Mouse (Mus musculus): ENCODE measurements around the gene Cd164l2. TPM values are rescaled to one million over a fixed set of nuclear protein-coding genes. Genes with fewer than 3 reads are reported as not detected.

The Cd164l2 gene
- polyA plus RNA-seq, 1 experiment, result 0.23 TPM

DNA sequence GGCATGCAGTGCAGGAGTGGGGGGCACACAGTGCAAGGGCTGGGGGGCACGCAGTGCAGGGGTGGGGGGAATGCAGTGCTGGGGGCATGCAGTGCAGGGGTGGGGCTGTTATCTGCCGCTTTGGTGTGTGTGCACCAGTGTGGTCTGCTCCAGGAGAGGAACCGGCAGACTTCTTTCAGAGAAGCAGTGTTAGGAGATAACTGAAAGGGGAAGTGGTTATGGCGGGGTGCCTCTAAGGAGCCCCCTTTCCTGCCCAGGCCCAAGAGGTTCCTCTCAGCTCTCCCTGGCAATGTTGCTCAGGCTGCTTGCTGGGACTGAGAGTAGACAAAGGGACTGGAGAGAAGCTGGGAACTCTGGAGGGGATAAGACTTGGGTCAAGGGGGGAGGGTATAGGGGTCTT lies 26.0 kb downstream of the Cd164l2 start:
- H3K79me3 ChIP-seq (ENCODE audit: low read depth), result no peaks in the 10 kb centered on the region
- TF ChIP-seq CEBPB (IDR thresholded peaks at IDR 0.05; ENCODE audit: low read depth) (no peak), FOSL1 (IDR thresholded peaks at IDR 0.05; ENCODE audit: insufficient read depth, low read length, poor library complexity, severe bottlenecking) (no peak), MYOG (IDR thresholded peaks at IDR 0.05; ENCODE audit: control insufficient read depth, extremely low read depth, insufficient read length) (no peak), CTCF (IDR thresholded peaks at IDR 0.05; ENCODE audit: control insufficient read depth, insufficient read depth, insufficient read length) (no peak), MAX (IDR thresholded peaks at IDR 0.05) (no peak), USF1 (IDR thresholded peaks at IDR 0.05; ENCODE audit: low read depth) (no peak), MYOD1 (IDR thresholded peaks at IDR 0.05; ENCODE audit: control insufficient read depth, insufficient read length, low read depth) (no peak)

DNA sequence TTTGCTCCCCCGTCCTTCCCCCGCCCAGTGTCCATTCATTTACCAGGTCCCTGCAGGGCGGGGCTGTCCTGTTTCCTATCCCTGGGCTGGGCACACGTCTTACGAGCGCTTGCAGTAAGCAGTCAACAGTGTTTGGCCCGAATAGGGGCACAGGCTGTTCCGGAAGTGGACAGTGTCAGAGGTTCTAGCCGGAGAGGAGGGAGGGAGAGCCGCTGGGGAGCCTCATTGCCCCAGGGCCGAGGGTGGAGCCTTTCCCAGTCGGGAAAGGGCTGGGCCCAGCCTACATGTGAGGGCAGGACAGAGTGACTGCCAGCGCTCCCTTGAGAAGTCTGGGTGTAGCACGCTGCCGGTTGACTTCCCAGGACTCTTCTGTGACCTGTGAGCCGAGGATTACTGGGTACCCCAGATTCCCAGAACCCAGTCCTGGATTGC lies 28.6 kb downstream of the Cd164l2 start, which contains the start of gene Map3k6:
TSS of gene Map3k6 (plus strand) at position 329 of the 432 bp plus-strand sequence.
- Histone ChIP-seq H3ac (ENCODE audit: control insufficient read depth, insufficient read length, low read depth) (peak within 1 kb of the TSS; percentile 75), H3K79me2 (ENCODE audit: control insufficient read depth, insufficient read depth) (no peaks in the 10 kb centered on the region), H3K79me3 (ENCODE audit: low read depth) (no peaks in the 10 kb centered on the region), H3K27me3 (ENCODE audit: control insufficient read depth, insufficient read depth, insufficient read length) (no peaks in the 10 kb centered on the region), H3K4me3 (ENCODE audit: insufficient read depth, poor library complexity, severe bottlenecking) (peak within 1 kb of the TSS; percentile 40), H3K36me3 (ENCODE audit: control insufficient read depth, insufficient read depth) (no peaks in the 10 kb centered on the region)
- TF ChIP-seq USF1 (IDR thresholded peaks at IDR 0.05; ENCODE audit: low read depth) (no peak), CTCF (IDR thresholded peaks at IDR 0.05; ENCODE audit: control insufficient read depth, insufficient read depth, insufficient read length) (no peak), CEBPB (IDR thresholded peaks at IDR 0.05; ENCODE audit: low read depth) (no peak), MYOD1 (IDR thresholded peaks at IDR 0.05; ENCODE audit: control insufficient read depth, insufficient read length, low read depth) (no peak), FOSL1 (IDR thresholded peaks at IDR 0.05; ENCODE audit: insufficient read depth, low read length, poor library complexity, severe bottlenecking) (no peak), MYOG (IDR thresholded peaks at IDR 0.05; ENCODE audit: control insufficient read depth, extremely low read depth, insufficient read length) (no peak), MAX (IDR thresholded peaks at IDR 0.05) (no peak)

More for the DNA sequence above, 26.0 kb downstream of the Cd164l2 start:
- Histone ChIP-seq H3K4me3 (ENCODE audit: insufficient read depth, poor library complexity, severe bottlenecking) (no peak overlapping the region), H3K36me3 (ENCODE audit: control insufficient read depth, insufficient read depth) (no peaks in the 10 kb centered on the region), H3ac (ENCODE audit: control insufficient read depth, insufficient read length, low read depth) (no peak overlapping the region), H3K79me2 (ENCODE audit: control insufficient read depth, insufficient read depth) (no peaks in the 10 kb centered on the region), H3K27me3 (ENCODE audit: control insufficient read depth, insufficient read depth, insufficient read length) (no peaks in the 10 kb centered on the region)

DNA sequence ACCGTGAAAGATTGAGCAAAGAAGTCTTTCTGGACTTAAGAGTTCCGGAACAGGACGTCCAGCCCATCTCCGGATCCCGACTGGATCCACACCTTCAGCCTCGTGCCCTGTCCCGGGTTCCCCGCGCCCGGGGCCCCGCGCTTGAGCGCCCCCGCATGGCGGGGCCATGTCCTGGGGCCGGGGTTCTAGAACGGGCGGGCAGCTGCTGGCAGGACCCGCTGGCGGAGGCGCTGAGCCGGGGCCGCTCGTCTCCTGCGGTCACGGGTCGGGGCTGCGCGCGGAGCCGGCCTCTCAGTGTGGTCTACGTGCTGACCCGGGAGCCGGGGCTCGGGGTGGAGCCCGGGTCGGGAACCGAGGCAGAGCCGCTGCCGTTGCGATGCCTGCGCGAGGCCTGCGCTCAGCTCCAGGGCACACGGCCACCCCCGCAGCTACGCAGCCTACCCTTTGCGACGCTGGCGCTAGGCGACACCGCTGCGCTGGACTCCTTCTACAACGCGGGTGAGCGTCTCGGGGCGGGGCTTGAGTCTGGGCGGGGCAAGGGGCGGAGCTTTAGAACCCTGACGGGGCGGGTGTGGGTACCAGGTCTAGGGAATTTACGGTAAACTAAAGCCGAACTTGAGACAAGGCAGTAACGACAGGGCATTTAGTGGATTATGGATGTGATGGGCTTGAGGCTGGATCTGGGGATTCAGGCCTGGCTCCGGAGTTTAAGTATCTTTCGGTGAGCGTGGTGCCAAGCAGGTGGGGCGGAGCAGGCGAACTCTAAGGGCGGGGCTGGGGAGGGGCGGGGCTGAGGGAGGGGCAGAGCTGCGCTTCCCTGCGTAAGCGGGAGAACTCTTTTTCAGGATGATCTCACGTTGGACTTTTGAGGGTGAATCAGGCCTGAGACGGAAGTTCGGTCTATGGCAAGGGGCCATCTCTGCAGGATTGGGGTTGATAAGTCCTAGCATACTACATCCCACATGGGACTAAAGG lies 29.3 kb downstream of the Cd164l2 start:
- peak overlapping the region; percentile 75 for H3ac ChIP-seq (ENCODE audit: control insufficient read depth, insufficient read length, low read depth)
- no peaks in the 10 kb centered on the region for H3K79me2 ChIP-seq (ENCODE audit: control insufficient read depth, insufficient read depth)
- TF ChIP-seq CTCF (IDR thresholded peaks at IDR 0.05; ENCODE audit: control insufficient read depth, insufficient read depth, insufficient read length) (peak; percentile 29), MYOG (IDR thresholded peaks at IDR 0.05; ENCODE audit: control insufficient read depth, extremely low read depth, insufficient read length) (no peak)
- H3K36me3 ChIP-seq (ENCODE audit: control insufficient read depth, insufficient read depth), result no peaks in the 10 kb centered on the region
- no peaks in the 10 kb centered on the region for H3K27me3 ChIP-seq (ENCODE audit: control insufficient read depth, insufficient read depth, insufficient read length)
- H3K4me3 ChIP-seq (ENCODE audit: insufficient read depth, poor library complexity, severe bottlenecking), result peak overlapping the region; percentile 40
- no peaks in the 10 kb centered on the region for H3K79me3 ChIP-seq (ENCODE audit: low read depth)

DNA sequence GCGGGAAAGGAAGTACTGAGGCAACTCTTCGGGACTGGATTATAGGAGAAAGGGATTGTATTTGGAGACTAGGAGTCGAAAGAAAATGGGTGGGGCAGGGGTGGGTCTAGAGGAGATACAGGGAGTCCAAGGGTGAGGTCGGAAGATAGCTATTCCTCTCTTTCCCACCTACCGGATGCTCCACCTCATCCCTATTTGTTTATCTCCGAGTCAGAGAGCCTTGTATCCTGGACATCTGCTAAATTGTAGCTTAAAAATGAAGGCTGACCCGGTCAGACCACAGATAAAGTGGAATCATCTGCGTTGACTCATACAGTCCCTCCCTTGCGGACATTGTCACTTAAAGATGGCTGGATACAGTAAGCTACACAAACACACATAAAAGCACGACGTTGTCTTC lies 30.0 kb downstream of the Cd164l2 start:
- H3K36me3 ChIP-seq (ENCODE audit: control insufficient read depth, insufficient read depth), result no peaks in the 10 kb centered on the region
- no peaks in the 10 kb centered on the region for H3K27me3 ChIP-seq (ENCODE audit: control insufficient read depth, insufficient read depth, insufficient read length)
- TF ChIP-seq MAX (IDR thresholded peaks at IDR 0.05), result peak; percentile 42
- no peak for TF ChIP-seq MYOD1 (IDR thresholded peaks at IDR 0.05; ENCODE audit: control insufficient read depth, insufficient read length, low read depth)
- H3K4me3 ChIP-seq (ENCODE audit: insufficient read depth, poor library complexity, severe bottlenecking), result peak overlapping the region; percentile 40
- peak overlapping the region; percentile 10 for H3ac ChIP-seq (ENCODE audit: control insufficient read depth, insufficient read length, low read depth)
- H3K79me3 ChIP-seq (ENCODE audit: low read depth), result no peaks in the 10 kb centered on the region
- H3K79me2 ChIP-seq (ENCODE audit: control insufficient read depth, insufficient read depth), result no peaks in the 10 kb centered on the region

DNA sequence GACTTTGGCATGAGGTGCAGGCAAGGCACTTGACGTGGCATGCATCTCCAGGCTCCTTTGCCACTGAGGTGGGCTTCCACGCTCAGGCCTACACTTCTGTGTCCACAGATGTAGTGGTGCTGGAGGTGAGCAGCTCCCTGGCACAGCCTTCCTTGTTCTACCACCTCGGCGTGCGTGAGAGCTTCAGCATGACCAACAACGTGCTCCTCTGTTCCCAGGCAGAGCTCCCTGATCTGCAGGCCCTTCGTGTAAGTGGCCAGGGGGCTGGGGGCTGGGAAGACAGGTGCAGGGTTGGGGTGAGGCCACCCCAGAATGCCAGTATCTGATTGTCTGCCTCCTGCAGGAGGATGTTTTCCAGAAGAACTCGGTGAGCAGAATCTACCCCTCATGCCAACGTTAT lies 30.8 kb downstream of the Cd164l2 start:
- Histone ChIP-seq H3ac (ENCODE audit: control insufficient read depth, insufficient read length, low read depth) (no peak overlapping the region), H3K4me3 (ENCODE audit: insufficient read depth, poor library complexity, severe bottlenecking) (no peak overlapping the region), H3K79me2 (ENCODE audit: control insufficient read depth, insufficient read depth) (no peaks in the 10 kb centered on the region), H3K27me3 (ENCODE audit: control insufficient read depth, insufficient read depth, insufficient read length) (no peaks in the 10 kb centered on the region), H3K79me3 (ENCODE audit: low read depth) (no peaks in the 10 kb centered on the region), H3K36me3 (ENCODE audit: control insufficient read depth, insufficient read depth) (no peaks in the 10 kb centered on the region)
- no peak for TF ChIP-seq MYOD1 (IDR thresholded peaks at IDR 0.05; ENCODE audit: control insufficient read depth, insufficient read length, low read depth)
- TF ChIP-seq MYOG (IDR thresholded peaks at IDR 0.05; ENCODE audit: control insufficient read depth, extremely low read depth, insufficient read length), result no peak
- no peak for TF ChIP-seq USF1 (IDR thresholded peaks at IDR 0.05; ENCODE audit: low read depth)

DNA sequence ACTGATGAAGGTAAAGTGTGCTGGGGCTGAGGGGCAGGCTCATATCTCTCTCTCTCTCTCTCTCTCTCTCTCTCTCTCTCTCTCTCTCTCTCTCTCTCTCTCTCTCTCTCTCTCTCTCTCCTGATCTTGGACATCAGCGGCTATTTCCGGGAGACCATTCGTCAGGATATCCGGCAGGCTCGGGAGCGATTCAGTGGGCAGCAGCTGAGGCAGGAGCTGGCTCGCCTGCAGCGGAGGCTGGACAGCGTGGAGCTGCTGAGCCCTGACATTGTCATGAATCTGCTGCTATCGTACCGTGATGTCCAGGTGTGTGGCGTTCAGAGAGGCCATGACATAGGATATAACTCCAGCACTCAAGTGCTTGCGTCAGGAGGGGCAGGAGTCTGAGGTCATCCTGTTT lies 31.6 kb downstream of the Cd164l2 start:
- H3ac ChIP-seq (ENCODE audit: control insufficient read depth, insufficient read length, low read depth), result no peak overlapping the region
- TF ChIP-seq USF1 (IDR thresholded peaks at IDR 0.05; ENCODE audit: low read depth) (no peak), FOSL1 (IDR thresholded peaks at IDR 0.05; ENCODE audit: insufficient read depth, low read length, poor library complexity, severe bottlenecking) (no peak), CEBPB (IDR thresholded peaks at IDR 0.05; ENCODE audit: low read depth) (no peak), MAX (IDR thresholded peaks at IDR 0.05) (no peak), CTCF (IDR thresholded peaks at IDR 0.05; ENCODE audit: control insufficient read depth, insufficient read depth, insufficient read length) (no peak), MYOD1 (IDR thresholded peaks at IDR 0.05; ENCODE audit: control insufficient read depth, insufficient read length, low read depth) (no peak), MYOG (IDR thresholded peaks at IDR 0.05; ENCODE audit: control insufficient read depth, extremely low read depth, insufficient read length) (no peak)
- no peaks in the 10 kb centered on the region for H3K79me2 ChIP-seq (ENCODE audit: control insufficient read depth, insufficient read depth)
- no peak overlapping the region for H3K4me3 ChIP-seq (ENCODE audit: insufficient read depth, poor library complexity, severe bottlenecking)
- no peaks in the 10 kb centered on the region for H3K79me3 ChIP-seq (ENCODE audit: low read depth)
- no peaks in the 10 kb centered on the region for H3K36me3 ChIP-seq (ENCODE audit: control insufficient read depth, insufficient read depth)
- no peaks in the 10 kb centered on the region for H3K27me3 ChIP-seq (ENCODE audit: control insufficient read depth, insufficient read depth, insufficient read length)
